ENCODE assay signal across 19 mouse cellular contexts in the genomic region with DNA sequence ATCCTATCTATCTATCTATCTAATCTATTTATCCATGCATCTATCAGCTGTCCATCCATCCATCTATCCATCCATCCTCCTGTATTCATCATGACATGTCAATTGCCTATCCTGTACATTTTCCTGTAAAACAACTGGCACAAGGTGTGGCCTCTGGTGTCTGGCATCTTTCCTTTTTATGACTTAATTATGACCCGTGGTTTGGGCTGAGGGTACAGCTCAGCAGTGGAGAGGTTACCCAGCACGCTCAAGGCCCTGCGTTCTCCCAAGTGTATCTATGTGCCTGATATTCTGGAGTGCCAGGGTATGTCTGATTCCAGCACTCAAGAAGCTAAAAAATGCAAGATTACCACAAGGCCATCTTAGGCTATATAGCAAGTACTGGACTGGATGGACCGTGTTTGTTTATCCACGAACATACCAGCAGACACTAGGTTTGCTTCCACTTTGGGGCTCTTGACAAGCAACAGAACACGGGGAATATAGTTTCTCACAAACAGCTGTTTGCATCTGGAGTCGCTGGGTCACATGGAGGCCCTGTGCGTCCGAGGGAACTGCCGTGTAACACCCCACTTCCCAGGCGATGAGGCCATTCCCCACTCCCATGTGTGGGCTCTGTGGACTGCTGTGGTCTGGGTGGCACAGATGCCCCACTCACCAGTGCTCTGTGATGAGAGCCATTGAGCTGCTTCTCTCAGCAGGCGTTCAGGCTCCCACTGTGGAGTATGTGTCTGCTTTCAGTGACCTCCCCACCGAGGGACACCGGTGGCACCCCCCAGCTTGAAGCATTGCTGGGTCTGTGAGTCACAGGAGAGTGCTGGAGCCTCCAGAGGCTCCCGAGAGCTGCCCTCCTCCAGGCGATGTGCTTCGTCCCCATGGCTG. TPM values are rescaled to one million over a fixed set of nuclear protein-coding genes. Genes with fewer than 3 reads are reported as not detected.
DNase-seq lines count a peak whose midpoint lies in the region; ATAC-seq and TF ChIP-seq lines count a peak whose summit lies in the region.
"Had no signal": no experiment of that assay in that cellular context is flagged by ENCODE, and none has a peak within 500 bp of the region (broad histone marks: within the 10 kb centered on the region; RNA-seq: fewer than 3 reads in every experiment).

No protein-coding gene starts in this region.

- peak overlapping the region; percentile 40; the same call in 1 of the 2 replicates for H3K27ac ChIP-seq in hindbrain, embryonic 10.5 days
- H3K27ac ChIP-seq in hindbrain, embryonic 13.5 days: no peak overlapping the region
- H3K27ac ChIP-seq in intestine, embryonic 15.5 days: peak overlapping the region; percentile 85
- peak overlapping the region; percentile 70 for H3K27ac ChIP-seq in stomach, postnatal 0 days (replicated peaks)
- H3K27ac ChIP-seq: heart, embryonic 13.5 days; hindbrain, embryonic 14.5 days; lung, embryonic 15.5 days; midbrain, embryonic 15.5 days had no signal

- ATAC-seq in hindbrain, embryonic 13.5 days (ENCODE audit: low FRiP score): no peak
- peak; percentile 16; the same call in 1 of the 2 replicates for ATAC-seq in intestine, embryonic 15.5 days
- ATAC-seq in stomach, postnatal 0 days (ENCODE audit: low FRiP score, low TSS enrichment): no peak
- ATAC-seq: forebrain, postnatal 0 days; midbrain, embryonic 15.5 days had no signal

- no peak overlapping the region for H3K4me2 ChIP-seq in hindbrain, embryonic 13.5 days
- no peak overlapping the region for H3K4me2 ChIP-seq in intestine, embryonic 15.5 days (replicated peaks)
- H3K4me2 ChIP-seq in stomach, postnatal 0 days (replicated peaks; ENCODE audit: low read depth): no peak overlapping the region
- H3K4me2 ChIP-seq: heart, embryonic 13.5 days; hindbrain, embryonic 14.5 days; lung, embryonic 15.5 days; midbrain, embryonic 15.5 days had no signal

- peaks cover 16% of the 10 kb centered on the region for H3K4me1 ChIP-seq in hindbrain, embryonic 10.5 days (replicated peaks)
- peaks cover 22% of the 10 kb centered on the region for H3K4me1 ChIP-seq in hindbrain, embryonic 13.5 days (replicated peaks)
- peaks cover 26% of the 10 kb centered on the region for H3K4me1 ChIP-seq in intestine, embryonic 15.5 days (replicated peaks)
- H3K4me1 ChIP-seq in stomach, postnatal 0 days (replicated peaks; ENCODE audit: control insufficient read depth, insufficient read depth): peaks cover 4% of the 10 kb centered on the region; the same call in 1 of the 2 replicates
- H3K4me1 ChIP-seq: midbrain, embryonic 15.5 days had no signal

- H3K9ac ChIP-seq in hindbrain, embryonic 13.5 days: no peak overlapping the region
- H3K9ac ChIP-seq in intestine, embryonic 15.5 days: no peak overlapping the region
- H3K9ac ChIP-seq in stomach, postnatal 0 days (ENCODE audit: low read length): 0 out of 2 replicates have a peak overlapping the region, but pooled peaks have one; percentile 4
- H3K9ac ChIP-seq: forebrain, postnatal 0 days; heart, embryonic 13.5 days; hindbrain, embryonic 14.5 days; lung, embryonic 15.5 days; midbrain, embryonic 15.5 days had no signal

- H3K36me3 ChIP-seq in hindbrain, embryonic 10.5 days: peaks cover 43% of the 10 kb centered on the region
- H3K36me3 ChIP-seq in hindbrain, embryonic 13.5 days: peaks cover 35% of the 10 kb centered on the region
- no peaks in the 10 kb centered on the region for H3K36me3 ChIP-seq in intestine, embryonic 15.5 days
- H3K36me3 ChIP-seq in stomach, postnatal 0 days (ENCODE audit: control insufficient read depth, insufficient read depth, low read length): peaks cover 4% of the 10 kb centered on the region; the same call in 1 of the 2 replicates
- H3K36me3 ChIP-seq: lung, embryonic 15.5 days had no signal

- no peaks in the 10 kb centered on the region for H3K9me3 ChIP-seq in hindbrain, embryonic 10.5 days
- H3K9me3 ChIP-seq in hindbrain, embryonic 13.5 days: no peaks in the 10 kb centered on the region
- H3K9me3 ChIP-seq in intestine, embryonic 15.5 days: no peaks in the 10 kb centered on the region
- H3K9me3 ChIP-seq in stomach, postnatal 0 days (ENCODE audit: control insufficient read depth, low read length): no peaks in the 10 kb centered on the region
- H3K9me3 ChIP-seq: heart, embryonic 13.5 days; lung, embryonic 15.5 days; megakaryocyte, embryonic 14.5 days; midbrain, embryonic 15.5 days had no signal

- DNase-seq in hindbrain, embryonic 10.5 days (ENCODE audit: low spot score): no peak
- DNase-seq in lung, postnatal 36 days: peak; percentile 32
- no peak for DNase-seq in lung, postnatal 10 days
- no peak for DNase-seq in stomach, postnatal 0 days (ENCODE audit: low spot score)
- no peak for DNase-seq in right cerebral cortex, postnatal 25 days
- DNase-seq in layer of hippocampus, adult 18-20 months (ENCODE audit: low spot score in 2 of 2): no peak
- DNase-seq: adrenal gland, postnatal 10 days; cerebellum, adult 11 months; forebrain, postnatal 0 days; kidney, adult 2 months; liver; thymus, postnatal 14 days had no signal

- TF ChIP-seq EP300 in stomach, postnatal 0 days (optimal IDR thresholded peaks at IDR 0.05): no peak

- no peaks in the 10 kb centered on the region for H3K27me3 ChIP-seq in hindbrain, embryonic 10.5 days (ENCODE audit: insufficient read depth, poor library complexity, severe bottlenecking)
- no peaks in the 10 kb centered on the region for H3K27me3 ChIP-seq in hindbrain, embryonic 13.5 days
- no peaks in the 10 kb centered on the region for H3K27me3 ChIP-seq in intestine, embryonic 15.5 days (replicated peaks)
- no peaks in the 10 kb centered on the region for H3K27me3 ChIP-seq in stomach, postnatal 0 days (ENCODE audit: control insufficient read depth, insufficient read depth, low read length)
- H3K27me3 ChIP-seq: heart, embryonic 13.5 days; lung, embryonic 15.5 days; midbrain, embryonic 15.5 days had no signal

- no peak for TF ChIP-seq CTCF in stomach, postnatal 0 days (IDR thresholded peaks at IDR 0.05; ENCODE audit: low read depth)

- 92% methylated on average over 17 of the region's 17 CpGs for WGBS in hindbrain, embryonic 10.5 days
- WGBS in hindbrain, embryonic 13.5 days: 93% methylated on average over 17 of the region's 17 CpGs
- WGBS in intestine, embryonic 15.5 days: 60% methylated on average over 17 of the region's 17 CpGs
- WGBS in stomach, postnatal 0 days: 70% methylated on average over 17 of the region's 17 CpGs

- H3K4me3 ChIP-seq in hindbrain, embryonic 10.5 days: no peak overlapping the region
- H3K4me3 ChIP-seq in hindbrain, embryonic 13.5 days: no peak overlapping the region
- H3K4me3 ChIP-seq in intestine, embryonic 15.5 days (replicated peaks): no peak overlapping the region
- no peak overlapping the region for H3K4me3 ChIP-seq in stomach, postnatal 0 days (ENCODE audit: low read depth, low read length)
- H3K4me3 ChIP-seq: heart, embryonic 13.5 days; lung, embryonic 15.5 days; megakaryocyte, embryonic 14.5 days; midbrain, embryonic 15.5 days had no signal

RNA-seq across cellular contexts. Expression of a gene that starts 38.5 kb away (rescaled TPM):
- polyA plus RNA-seq in hindbrain, embryonic 10.5 days (2016; fragmentation: Nextera tagmentation; extraction: Ambion mirVana): 16.6 and 18.0 TPM in 2 replicates
- 33.9 and 36.4 TPM in 2 replicates for polyA plus RNA-seq in hindbrain, embryonic 13.5 days (2015; fragmentation: Nextera tagmentation; extraction: Ambion mirVana)
- polyA plus RNA-seq in intestine, embryonic 15.5 days (2015; fragmentation: Nextera tagmentation; extraction: Ambion mirVana): 12.4 and 13.6 TPM in 2 replicates
- 11.1 and 11.4 TPM in 2 replicates for polyA plus RNA-seq in stomach, postnatal 0 days (2015; fragmentation: Nextera tagmentation; extraction: Ambion mirVana)
- 10 to 100 TPM; 30.7 to 34.5 TPM for total RNA-seq in layer of hippocampus, adult 18-20 months (2021)
